Mouse (Mus musculus) forebrain, embryonic 16.5 days (tissue): ENCODE data around the gene Actl6a. TPM values are rescaled to one million over a fixed set of nuclear protein-coding genes. Genes with fewer than 3 reads are reported as not detected.
A peak's percentile ranks its signal among the peaks of the same experiment; 100 is the strongest.
"Not testable (repeated sequence)": the region's sequence is repeated elsewhere in the genome, so short reads cannot be mapped to it uniquely, and the experiment has no call there.

ENCODE experiments used
- ATAC-seq: fragments of 200-750 bp; cut with Nextera tagmentation; 2 replicates; pipeline ENCODE4 v1.8.0; 2017; ENCODE audit warnings: mild to moderate bottlenecking, moderate library complexity
- H3K27ac ChIP-seq: fragments of 300-500 bp; sonication (generic); 2 replicates; pipeline ENCODE4 v1.5.1; 2014; ENCODE audit warnings: low read length, control low read depth
- H3K27me3 ChIP-seq: fragments of 300-500 bp; sonication (generic); replicated peaks from 2 replicates; pipeline ENCODE4 v1.6.1; 2014; ENCODE audit warnings: low read length; ENCODE audit not compliant: control insufficient read depth, insufficient read depth
- H3K36me3 ChIP-seq: fragments of 300-500 bp; sonication (generic); 2 replicates; pipeline ENCODE4 v1.6.1; 2014; ENCODE audit not compliant: control insufficient read depth, insufficient read depth
- H3K4me1 ChIP-seq: fragments of 300-500 bp; sonication (generic); replicated peaks from 2 replicates; pipeline ENCODE4 v1.6.1; 2014; ENCODE audit warnings: low read length; ENCODE audit not compliant: control insufficient read depth, insufficient read depth
- H3K4me2 ChIP-seq: fragments of 300-500 bp; sonication (generic); 2 replicates; pipeline ENCODE4 v1.6.1; 2014; ENCODE audit warnings: mild to moderate bottlenecking, low read length, control low read depth
- H3K4me3 ChIP-seq: fragments of 300-500 bp; sonication (generic); replicated peaks from 2 replicates; pipeline ENCODE4 v1.5.1; 2014; ENCODE audit warnings: mild to moderate bottlenecking, low read length, control low read depth
- H3K9ac ChIP-seq: fragments of 300-500 bp; sonication (generic); replicated peaks from 2 replicates; pipeline ENCODE4 v1.6.1; 2014; ENCODE audit warnings: low read depth, low read length, control low read depth
- H3K9me3 ChIP-seq: fragments of 300-500 bp; sonication (generic); 2 replicates; pipeline ENCODE4 v1.6.1; 2016; ENCODE audit warnings: low read length; ENCODE audit not compliant: control insufficient read depth
- WGBS: fragments of 180-500 bp; shearing (Covaris S2); extraction: QIAGEN DNeasy Blood & Tissue Kit; methylation state at CpG from one replicate; pipeline ENCODE4 v1.1.7; 2014; 5-methylcytosine and 5-hydroxymethylcytosine counted together
- polyA plus RNA-seq: library from polyadenylated mRNA; unstranded; fragments of >200 nt; fragmentation: Nextera tagmentation; extraction: Ambion mirVana; gene quantifications from 2 replicates; pipeline ENCODE4 v1.2.1, GENCODE M21; 2015

The Actl6a gene
- polyA plus RNA-seq, 1 experiment from 2014 or later = 113 TPM

DNA sequence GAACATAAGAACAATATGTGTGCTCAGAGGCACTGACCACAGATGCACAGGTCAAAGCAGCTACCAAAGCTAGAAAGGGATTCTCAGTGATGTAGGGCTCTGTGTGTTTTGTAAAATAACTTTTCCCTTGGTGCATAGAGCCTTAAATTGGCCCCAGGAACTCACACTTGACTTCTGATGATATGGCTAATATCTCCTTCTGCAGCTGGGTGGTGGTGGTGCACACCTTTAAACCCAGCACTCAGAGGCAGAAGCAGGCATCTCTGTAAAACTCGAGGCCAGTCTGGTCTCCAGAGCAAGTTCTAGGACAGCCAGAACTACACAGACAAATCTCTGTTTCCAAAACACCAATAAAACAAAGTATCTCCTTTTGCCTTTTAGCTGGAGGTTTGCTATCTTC, 15.2 kb upstream of the Actl6a start:
- H3K9me3 ChIP-seq = no peaks in the 10 kb centered on the region
- WGBS = 53% methylated on average over 1 of the region's 1 CpGs
- H3K27ac ChIP-seq = no peak overlapping the region
- no peak overlapping the region for H3K9ac ChIP-seq
- H3K4me1 ChIP-seq = no peaks in the 10 kb centered on the region
- H3K4me2 ChIP-seq = no peak overlapping the region
- H3K36me3 ChIP-seq = no peaks in the 10 kb centered on the region
- no peaks in the 10 kb centered on the region for H3K27me3 ChIP-seq
- H3K4me3 ChIP-seq = no peak overlapping the region
- ATAC-seq = no peak

DNA sequence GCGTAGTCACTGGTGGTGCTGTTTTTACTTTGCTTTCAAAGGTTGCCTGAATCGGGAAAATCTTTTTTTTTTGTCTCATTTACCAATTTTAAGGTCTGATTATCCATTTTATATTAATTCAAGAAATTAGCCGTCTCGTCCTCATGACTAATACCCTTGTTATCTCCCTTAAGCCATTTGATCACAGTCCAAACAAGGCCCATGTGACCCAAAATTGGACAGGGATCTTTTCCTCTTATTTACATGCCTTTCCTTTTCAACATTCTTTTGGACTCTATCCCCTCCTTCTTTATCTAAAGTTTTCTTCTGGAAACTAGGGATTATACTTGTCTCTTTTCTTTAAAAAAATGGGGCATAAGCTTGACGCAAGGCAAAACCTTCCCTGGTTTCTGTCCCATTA, 14.3 kb upstream of the Actl6a start:
- Histone ChIP-seq H3K9me3 (no peaks in the 10 kb centered on the region), H3K27me3 (no peaks in the 10 kb centered on the region), H3K4me2 (no peak overlapping the region), H3K4me3 (no peak overlapping the region), H3K4me1 (no peaks in the 10 kb centered on the region), H3K9ac (no peak overlapping the region), H3K36me3 (no peaks in the 10 kb centered on the region), H3K27ac (no peak overlapping the region)
- no peak for ATAC-seq
- 68% methylated on average over 5 of the region's 5 CpGs for whole genome bisulfite sequencing

DNA sequence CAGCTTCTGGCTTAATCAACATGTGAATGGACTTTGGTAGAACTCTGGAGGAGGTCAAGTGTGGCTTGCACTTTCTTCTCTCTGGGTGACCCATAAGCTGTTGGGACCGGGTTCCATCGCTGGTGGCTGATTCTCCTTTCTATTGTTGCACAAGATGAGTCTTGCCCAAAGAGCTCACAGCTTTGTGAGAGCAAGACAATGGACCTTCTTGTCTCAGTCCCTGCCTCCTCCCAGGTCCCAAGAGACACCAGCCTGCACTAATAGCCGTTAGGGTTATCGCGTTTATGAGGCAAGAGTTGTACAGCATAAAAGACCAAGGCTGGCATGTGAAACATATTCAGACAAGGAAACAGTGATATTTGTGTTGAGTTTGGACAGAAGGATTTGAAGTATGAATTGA, 11.9 kb upstream of the Actl6a start:
- H3K27ac ChIP-seq = no peak overlapping the region
- H3K9ac ChIP-seq = no peak overlapping the region
- H3K4me2 ChIP-seq = no peak overlapping the region
- 46% methylated on average over 5 of the region's 5 CpGs for WGBS
- H3K36me3 ChIP-seq = no peaks in the 10 kb centered on the region
- no peaks in the 10 kb centered on the region for H3K27me3 ChIP-seq
- H3K4me3 ChIP-seq = no peak overlapping the region
- H3K9me3 ChIP-seq = no peaks in the 10 kb centered on the region
- H3K4me1 ChIP-seq = no peaks in the 10 kb centered on the region
- ATAC-seq = no peak

DNA sequence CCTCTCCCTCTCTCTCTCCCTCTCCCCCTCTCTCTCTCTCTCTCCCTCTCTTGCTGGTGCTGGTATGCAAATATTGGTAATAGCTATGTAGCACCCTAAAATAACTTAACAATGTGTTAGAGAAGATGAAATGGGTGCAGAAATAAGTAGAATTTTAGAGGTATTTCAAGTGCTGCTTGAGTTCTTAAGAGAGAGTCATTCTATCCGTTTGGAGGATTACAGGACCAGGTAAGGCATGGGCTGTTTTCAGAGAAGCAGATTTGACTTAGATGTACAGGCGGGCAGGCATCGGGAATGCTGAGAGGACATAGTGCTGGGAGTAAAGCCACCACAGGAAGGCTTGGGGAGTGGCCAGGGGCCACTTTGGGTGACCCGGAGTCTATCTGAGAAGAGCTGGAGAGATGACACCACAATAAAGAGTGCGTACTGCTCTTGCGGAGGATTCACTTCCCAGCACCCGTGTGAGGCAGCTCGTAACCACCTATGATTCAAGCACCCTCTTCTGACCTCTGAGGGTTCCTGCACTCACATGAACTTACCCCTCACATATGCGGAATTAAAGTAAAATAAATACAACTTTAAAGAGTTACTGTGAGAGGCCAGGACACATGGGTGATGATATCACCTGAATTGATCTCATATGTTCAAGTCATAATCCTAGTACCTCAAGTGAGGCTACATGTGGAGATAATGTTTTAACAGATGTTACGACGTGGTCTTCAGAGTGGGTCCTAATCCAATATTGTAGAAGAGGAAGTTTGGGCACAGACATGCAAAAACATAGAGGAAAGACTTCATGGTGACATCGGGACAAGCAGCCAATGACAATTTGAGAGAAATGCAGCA, 11.1 kb upstream of the Actl6a start:
- WGBS = 84% methylated on average over 12 of the region's 12 CpGs
- Histone ChIP-seq H3K4me2 (no peak overlapping the region), H3K4me1 (no peaks in the 10 kb centered on the region), H3K36me3 (no peaks in the 10 kb centered on the region), H3K9ac (no peak overlapping the region), H3K4me3 (no peak overlapping the region), H3K27me3 (no peaks in the 10 kb centered on the region), H3K27ac (no peak overlapping the region), H3K9me3 (no peaks in the 10 kb centered on the region)
- ATAC-seq = no peak

DNA sequence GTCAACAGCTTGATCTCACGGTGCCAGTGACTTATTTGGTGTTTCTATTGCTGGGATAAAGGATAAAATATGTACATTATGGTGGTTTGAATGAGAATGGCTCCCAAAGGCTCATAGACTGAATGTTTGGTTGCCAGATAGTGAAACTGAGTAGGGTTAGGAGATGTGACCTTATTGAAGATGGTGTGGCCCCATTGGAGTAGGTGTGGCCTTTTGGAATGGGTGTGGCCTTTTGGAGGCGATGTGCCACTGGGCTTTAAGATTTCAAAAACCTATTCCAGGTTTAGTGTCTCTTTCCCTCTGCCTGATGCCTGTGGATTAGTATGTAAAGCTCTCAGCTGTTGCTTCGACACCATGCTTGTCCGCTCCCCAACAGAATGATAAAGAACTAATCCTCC, 10.5 kb upstream of the Actl6a start:
- Histone ChIP-seq H3K9ac (no peak overlapping the region), H3K9me3 (no peaks in the 10 kb centered on the region), H3K27ac (no peak overlapping the region), H3K4me2 (no peak overlapping the region), H3K4me1 (no peaks in the 10 kb centered on the region), H3K4me3 (no peak overlapping the region), H3K36me3 (no peaks in the 10 kb centered on the region), H3K27me3 (no peaks in the 10 kb centered on the region)
- 79% methylated on average over 4 of the region's 4 CpGs for WGBS
- no peak for ATAC-seq

DNA sequence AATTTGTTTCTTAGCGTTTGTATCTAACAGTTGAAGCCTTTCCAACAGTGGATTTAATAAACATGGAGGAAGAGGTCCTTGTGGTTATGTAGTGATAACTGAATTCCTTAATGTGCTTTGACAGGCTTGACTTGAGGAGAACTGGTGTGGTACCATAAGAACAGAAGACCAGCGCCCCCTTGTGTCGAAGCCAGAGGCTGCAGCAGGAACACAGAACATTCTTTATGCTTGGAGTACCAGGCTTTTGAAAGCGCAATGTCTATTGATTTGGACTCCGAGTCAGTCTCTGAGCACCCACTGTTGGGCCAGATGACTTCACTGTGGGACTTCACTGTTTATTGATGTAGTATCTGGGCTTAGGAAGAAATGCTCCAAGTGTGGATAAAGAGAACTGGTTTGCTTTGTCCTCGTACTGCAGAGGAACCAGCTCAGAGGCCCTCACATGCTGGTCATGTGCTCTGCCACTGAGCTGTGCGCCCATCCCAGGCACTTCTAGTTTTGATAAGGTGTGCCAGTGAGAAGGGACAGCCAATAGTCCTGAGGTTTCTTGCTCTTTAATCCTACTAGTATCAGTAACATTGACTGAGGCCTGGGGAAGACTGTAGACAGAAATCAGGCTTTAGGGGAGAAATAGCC, 7.8 kb upstream of the Actl6a start:
- no peaks in the 10 kb centered on the region for H3K36me3 ChIP-seq
- no peak overlapping the region for H3K4me2 ChIP-seq
- H3K4me3 ChIP-seq = no peak overlapping the region
- ATAC-seq = peak; percentile 86
- no peaks in the 10 kb centered on the region for H3K27me3 ChIP-seq
- 30% methylated on average over 7 of the region's 7 CpGs for WGBS
- no peaks in the 10 kb centered on the region for H3K4me1 ChIP-seq
- no peaks in the 10 kb centered on the region for H3K9me3 ChIP-seq
- H3K27ac ChIP-seq = no peak overlapping the region
- H3K9ac ChIP-seq = no peak overlapping the region

DNA sequence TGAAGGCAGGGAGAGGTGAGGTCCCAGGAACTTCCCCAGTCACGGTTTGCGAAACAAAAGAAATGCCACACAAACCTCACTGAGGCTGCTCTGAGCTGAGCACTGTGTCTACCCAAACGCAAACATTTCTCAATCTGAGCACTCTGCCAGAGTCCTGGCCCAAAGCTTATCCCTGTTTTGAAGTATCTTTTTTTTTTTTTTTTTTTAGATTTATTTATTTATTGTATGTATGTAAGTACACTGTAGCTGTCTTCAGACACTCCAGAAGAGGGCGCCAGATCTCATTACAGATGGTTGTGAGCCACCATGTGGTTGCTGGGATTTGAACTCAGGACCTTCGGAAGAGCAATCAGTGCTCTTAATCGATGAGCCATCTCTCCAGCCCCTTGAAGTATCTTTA, 2.1 kb upstream of the Actl6a start:
- H3K27ac ChIP-seq, H3K4me1 ChIP-seq, H3K4me2 ChIP-seq, H3K4me3 ChIP-seq, H3K27me3 ChIP-seq, ATAC-seq, H3K9me3 ChIP-seq, H3K9ac ChIP-seq, H3K36me3 ChIP-seq: not testable (repeated sequence)
- WGBS = 91% methylated on average over 6 of the region's 6 CpGs

DNA sequence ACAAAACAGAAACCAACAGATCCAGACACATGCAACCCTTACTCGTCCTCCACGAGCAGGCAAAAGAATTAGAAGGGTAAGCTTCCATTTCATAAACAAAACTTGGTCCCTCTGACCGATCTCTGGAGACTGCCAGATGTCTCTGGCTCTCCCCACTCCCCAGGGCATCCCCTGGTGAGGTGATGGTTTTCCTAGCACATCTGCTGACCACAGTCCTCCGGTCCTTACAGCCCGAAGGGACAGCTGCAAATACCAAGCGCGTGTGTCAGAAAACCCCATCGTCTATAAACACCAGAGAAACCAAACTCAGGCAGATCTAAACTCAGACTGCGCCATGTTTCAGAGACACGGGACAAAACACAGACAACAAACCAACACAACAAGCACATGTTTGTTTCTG, 1.5 kb upstream of the Actl6a start:
- not testable (repeated sequence) for ATAC-seq, H3K4me2 ChIP-seq, H3K4me1 ChIP-seq, H3K27me3 ChIP-seq, H3K9me3 ChIP-seq, H3K4me3 ChIP-seq, H3K9ac ChIP-seq, H3K36me3 ChIP-seq, H3K27ac ChIP-seq
- WGBS = 95% methylated on average over 10 of the region's 10 CpGs

DNA sequence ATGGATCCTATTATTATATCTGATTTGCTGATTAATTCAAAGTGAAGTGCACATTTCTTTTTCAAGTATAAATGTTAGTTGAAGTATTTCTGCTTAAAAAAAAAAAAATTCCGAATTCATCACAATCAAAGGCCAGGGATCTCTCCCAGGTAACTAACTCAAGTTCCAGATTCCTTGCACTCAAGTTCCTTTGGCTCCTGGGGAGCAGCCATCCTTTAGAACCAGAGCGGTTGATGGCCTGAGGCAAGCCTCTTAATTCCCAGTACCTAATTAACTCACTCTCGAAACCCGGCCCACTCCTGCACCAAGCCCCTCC, 1.9 kb downstream of the Actl6a start:
- H3K36me3 ChIP-seq = peaks cover 8% of the 10 kb centered on the region
- 1% methylated on average over 4 of the region's 4 CpGs for WGBS
- no peak overlapping the region for H3K9ac ChIP-seq
- H3K27ac ChIP-seq = no peak overlapping the region
- H3K27me3 ChIP-seq = no peaks in the 10 kb centered on the region
- H3K9me3 ChIP-seq = no peaks in the 10 kb centered on the region
- peak overlapping the region; percentile 99 for H3K4me3 ChIP-seq
- peak overlapping the region; percentile 50 for H3K4me2 ChIP-seq
- no peak for ATAC-seq
- peaks cover 13% of the 10 kb centered on the region for H3K4me1 ChIP-seq
